In genomic region chr2:130246912-130247311, GRCm38 (mm10) we compare ENCODE assay signal across 9 mouse cellular contexts. TPM values are rescaled to one million over a fixed set of nuclear protein-coding genes. Genes with fewer than 3 reads are reported as not detected.
DNase-seq lines count a peak whose midpoint lies in the region; ATAC-seq and TF ChIP-seq lines count a peak whose summit lies in the region.
"Had no signal": no experiment of that assay in that cellular context is flagged by ENCODE, and none has a peak within 500 bp of the region (broad histone marks: within the 10 kb centered on the region; RNA-seq: fewer than 3 reads in every experiment).

No protein-coding gene starts in this region.

- ATAC-seq in embryonic facial prominence, embryonic 11.5 days (replicated peaks; ENCODE audit: insufficient number of reproducible peaks, low FRiP score, low TSS enrichment, low read depth), result no peak
- ATAC-seq in lung, postnatal 0 days, result no peak

- no peak overlapping the region for H3K27ac ChIP-seq in layer of hippocampus, adult 2 months
- H3K27ac ChIP-seq in embryonic facial prominence, embryonic 11.5 days (replicated peaks; ENCODE audit: low read depth, low read length), result no peak overlapping the region
- H3K27ac ChIP-seq in lung, postnatal 0 days (ENCODE audit: low read length), result no peak overlapping the region
- H3K27ac ChIP-seq: heart, embryonic 15.5 days had no signal

- H3K4me3 ChIP-seq in layer of hippocampus, adult 2 months, result no peak overlapping the region
- H3K4me3 ChIP-seq in embryonic facial prominence, embryonic 11.5 days (ENCODE audit: low read depth, low read length), result no peak overlapping the region
- H3K4me3 ChIP-seq in lung, postnatal 0 days (ENCODE audit: low read depth, low read length), result no peak overlapping the region
- H3K4me3 ChIP-seq: heart, embryonic 15.5 days had no signal

- H3K36me3 ChIP-seq in embryonic facial prominence, embryonic 11.5 days (replicated peaks; ENCODE audit: control insufficient read depth, insufficient read depth, low read depth, low read length), result no peaks in the 10 kb centered on the region
- no peaks in the 10 kb centered on the region for H3K36me3 ChIP-seq in lung, postnatal 0 days (ENCODE audit: insufficient read depth, low read length)
- H3K36me3 ChIP-seq: heart, embryonic 15.5 days had no signal

- no peak overlapping the region for H3K9ac ChIP-seq in embryonic facial prominence, embryonic 11.5 days (replicated peaks; ENCODE audit: low read length)
- H3K9ac ChIP-seq in lung, postnatal 0 days (replicated peaks; ENCODE audit: low read depth), result no peak overlapping the region
- H3K9ac ChIP-seq: heart, embryonic 15.5 days had no signal

- peak; percentile 38 for DNase-seq in adrenal gland, postnatal 10 days
- DNase-seq in adrenal gland, adult 8-10 months, result no peak
- peak; percentile 10 to 41 for DNase-seq in layer of hippocampus, adult 2 months (ENCODE audit: low spot score in 2 of 2)
- no peak for DNase-seq in layer of hippocampus, adult 8-10 months (ENCODE audit: low spot score in 2 of 2)
- peak; percentile 26 for DNase-seq in MN1 (ENCODE audit: low spot score)
- DNase-seq in embryonic facial prominence, embryonic 11.5 days (ENCODE audit: low spot score), result peak; percentile 70
- peak; percentile 41 for DNase-seq in lung, postnatal 0 days (ENCODE audit: low spot score)
- DNase-seq in frontal cortex, postnatal 10 days (ENCODE audit: low spot score in 2 of 2), result no peak

- no peak for TF ChIP-seq EP300 in lung, postnatal 0 days (IDR thresholded peaks at IDR 0.05)

- H3K4me1 ChIP-seq in embryonic facial prominence, embryonic 11.5 days (ENCODE audit: control insufficient read depth, insufficient read depth, low read length), result no peaks in the 10 kb centered on the region
- no peaks in the 10 kb centered on the region for H3K4me1 ChIP-seq in lung, postnatal 0 days (ENCODE audit: insufficient read depth, low read depth, low read length)
- H3K4me1 ChIP-seq: heart, embryonic 15.5 days had no signal

- no peaks in the 10 kb centered on the region for H3K9me3 ChIP-seq in embryonic facial prominence, embryonic 11.5 days (replicated peaks; ENCODE audit: control insufficient read depth, low read length)
- no peaks in the 10 kb centered on the region for H3K9me3 ChIP-seq in lung, postnatal 0 days (ENCODE audit: low read length)
- H3K9me3 ChIP-seq: heart, embryonic 15.5 days had no signal

- H3K4me2 ChIP-seq in embryonic facial prominence, embryonic 11.5 days (ENCODE audit: low read depth, low read length), result no peak overlapping the region
- H3K4me2 ChIP-seq in lung, postnatal 0 days (replicated peaks; ENCODE audit: low read depth, low read length), result no peak overlapping the region
- H3K4me2 ChIP-seq: heart, embryonic 15.5 days had no signal

- H3K27me3 ChIP-seq in embryonic facial prominence, embryonic 11.5 days (ENCODE audit: control insufficient read depth, insufficient read depth, low read length), result no peaks in the 10 kb centered on the region
- H3K27me3 ChIP-seq in lung, postnatal 0 days (replicated peaks; ENCODE audit: insufficient read depth, low read length), result no peaks in the 10 kb centered on the region
- H3K27me3 ChIP-seq: heart, embryonic 15.5 days had no signal

- TF ChIP-seq CTCF in layer of hippocampus, adult 2 months (conservative IDR thresholded peaks at IDR 0.05), result peak; percentile 79
- TF ChIP-seq CTCF in lung, postnatal 0 days (IDR thresholded peaks at IDR 0.05), result peak; percentile 65

- 54% methylated on average over 9 of the region's 9 CpGs for WGBS in embryonic facial prominence, embryonic 11.5 days
- 38% methylated on average over 8 of the region's 9 CpGs for WGBS in lung, postnatal 0 days

RNA-seq across cellular contexts. Expression of gene Nop56, which starts 27.3 kb away (rescaled TPM):
- 10 to 100 TPM; 94.0 to 94.6 TPM for total RNA-seq in adrenal gland, postnatal 10 days (2021)
- total RNA-seq in adrenal gland, adult 8-10 months (2022), result 100 to 1,000 TPM in 3 of 4 experiments, 10 to 100 TPM in 1; 80.0 to 120 (median 115) TPM
- 100 to 1,000 TPM; 146 to 167 TPM for total RNA-seq in layer of hippocampus, adult 2 months (2021)
- total RNA-seq in layer of hippocampus, adult 8-10 months (2022), result 100 to 1,000 TPM; 139 to 148 (median 143) TPM
- 356 and 411 TPM in 2 replicates for polyA plus RNA-seq in embryonic facial prominence, embryonic 11.5 days (2014; fragmentation: Nextera tagmentation; extraction: Ambion mirVana)
- 56.1 and 63.8 TPM in 2 replicates for polyA plus RNA-seq in lung, postnatal 0 days (2015; fragmentation: Nextera tagmentation; extraction: Ambion mirVana)

RNA-seq across cellular contexts. Expression of gene Idh3b, which starts 37.4 kb away (rescaled TPM):
- 100 to 1,000 TPM; 814 to 881 TPM for total RNA-seq in adrenal gland, postnatal 10 days (2021)
- total RNA-seq in adrenal gland, adult 8-10 months (2022), result 100 to 1,000 TPM; 268 to 359 (median 297) TPM
- 100 to 1,000 TPM; 314 to 335 TPM for total RNA-seq in layer of hippocampus, adult 2 months (2021)
- 100 to 1,000 TPM; 294 to 326 (median 314) TPM for total RNA-seq in layer of hippocampus, adult 8-10 months (2022)
- 145 and 160 TPM in 2 replicates for polyA plus RNA-seq in embryonic facial prominence, embryonic 11.5 days (2014; fragmentation: Nextera tagmentation; extraction: Ambion mirVana)
- polyA plus RNA-seq in lung, postnatal 0 days (2015; fragmentation: Nextera tagmentation; extraction: Ambion mirVana), result 97.9 and 100 TPM in 2 replicates

RNA-seq across cellular contexts. Expression of gene Ebf4, which starts 48.1 kb away (rescaled TPM):
- total RNA-seq in adrenal gland, postnatal 10 days (2021), result 1 to 10 TPM; 4.5 to 6.2 TPM
- total RNA-seq in adrenal gland, adult 8-10 months (2022), result 1 to 10 TPM; 4.2 to 8.4 (median 6.0) TPM
- 10 to 100 TPM; 11.3 to 11.8 TPM for total RNA-seq in layer of hippocampus, adult 2 months (2021)
- total RNA-seq in layer of hippocampus, adult 8-10 months (2022), result 10 to 100 TPM; 11.0 to 12.6 (median 11.7) TPM
- 1.3 and 1.4 TPM in 2 replicates for polyA plus RNA-seq in embryonic facial prominence, embryonic 11.5 days (2014; fragmentation: Nextera tagmentation; extraction: Ambion mirVana)
- polyA plus RNA-seq in lung, postnatal 0 days (2015; fragmentation: Nextera tagmentation; extraction: Ambion mirVana), result 0.80 and 0.88 TPM in 2 replicates

RNA-seq across cellular contexts. Expression of gene Tmc2, which starts 51.9 kb away (rescaled TPM):
- total RNA-seq in adrenal gland, postnatal 10 days (2021), result not detected
- total RNA-seq in adrenal gland, adult 8-10 months (2022), result not detected
- under 1 TPM in 1 of 2 experiments, not detected in 1; 0.13 TPM for total RNA-seq in layer of hippocampus, adult 2 months (2021)
- not detected for total RNA-seq in layer of hippocampus, adult 8-10 months (2022)
- polyA plus RNA-seq in embryonic facial prominence, embryonic 11.5 days (2014; fragmentation: Nextera tagmentation; extraction: Ambion mirVana), result not detected in 2 replicates
- not detected in 2 replicates for polyA plus RNA-seq in lung, postnatal 0 days (2015; fragmentation: Nextera tagmentation; extraction: Ambion mirVana)
- polyA plus RNA-seq: heart, embryonic 15.5 days had no signal

Comparison
In these comparisons a context has a peak if more than half of its experiments do, and no peak if none do; other contexts are left out.
1. DNase-seq: peak in adrenal gland, postnatal 10 days (single experiment), layer of hippocampus, adult 2 months (2 of 2), MN1 (single experiment), embryonic facial prominence, embryonic 11.5 days (single experiment) and lung, postnatal 0 days (single experiment); none in adrenal gland, adult 8-10 months (single experiment), layer of hippocampus, adult 8-10 months (0 of 2) and frontal cortex, postnatal 10 days (0 of 2).